Mouse (Mus musculus): ENCODE results near the gene Nhlh2.

The Nhlh2 gene

DNA sequence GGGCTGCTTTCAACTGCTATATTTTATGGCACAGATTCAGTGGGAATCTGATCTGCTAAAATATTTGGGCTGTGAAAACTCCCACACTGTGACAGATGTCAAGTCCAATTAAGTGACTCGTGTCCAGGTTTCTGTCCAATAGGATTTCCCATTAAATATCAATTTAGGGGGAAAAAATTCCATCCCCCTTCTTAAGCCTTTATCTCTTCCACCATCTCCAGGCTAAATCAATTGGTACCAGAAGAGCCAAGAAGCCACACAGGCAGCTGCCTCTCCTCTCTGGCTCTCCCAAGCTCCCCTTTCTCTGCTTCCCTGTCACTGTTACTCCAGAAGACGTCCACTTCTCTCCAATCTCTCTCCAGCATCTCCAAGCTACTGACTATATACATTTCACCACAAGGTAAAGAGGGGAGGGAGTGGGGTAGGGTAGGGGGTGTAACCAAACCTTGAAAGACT is at the start of gene Nhlh2:
Gene Nhlh2, plus strand, starts transcription at position 151 of the 456 bp plus-strand sequence.
- DNase-seq (ENCODE audit: low spot score in 2 of 2): no peak

DNA sequence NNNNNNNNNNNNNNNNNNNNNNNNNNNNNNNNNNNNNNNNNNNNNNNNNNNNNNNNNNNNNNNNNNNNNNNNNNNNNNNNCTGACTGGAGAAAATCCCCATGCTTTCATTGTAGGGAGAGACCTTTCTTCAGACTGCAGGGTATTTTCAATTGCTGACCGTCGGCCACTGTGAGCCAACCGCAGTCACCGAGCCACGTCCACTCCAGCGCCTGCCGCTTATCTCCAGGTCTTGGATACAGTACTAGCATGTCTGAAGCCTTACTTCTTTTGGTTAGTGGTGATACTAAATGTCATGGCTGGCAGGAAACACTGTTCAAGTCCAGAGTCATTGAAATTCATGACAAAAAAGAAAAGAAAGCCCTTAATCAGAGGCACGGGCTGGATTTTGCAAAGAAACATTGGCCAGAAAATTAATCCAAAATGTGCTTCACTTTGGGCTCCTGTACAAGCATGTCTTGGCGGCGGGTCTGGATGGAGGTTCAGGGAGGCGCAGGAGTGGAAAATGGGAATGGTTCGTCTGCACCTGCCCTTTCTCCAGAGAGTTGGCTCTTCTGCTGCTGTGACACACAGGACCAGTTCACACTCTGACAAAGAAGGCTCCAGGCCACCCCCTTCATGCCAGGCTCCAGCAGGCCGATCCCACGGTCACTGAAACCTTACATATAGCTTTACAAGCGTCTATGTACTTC is 48.6 kb upstream of the Nhlh2 start:
- no peak for DNase-seq (ENCODE audit: low spot score in 2 of 2)

DNA sequence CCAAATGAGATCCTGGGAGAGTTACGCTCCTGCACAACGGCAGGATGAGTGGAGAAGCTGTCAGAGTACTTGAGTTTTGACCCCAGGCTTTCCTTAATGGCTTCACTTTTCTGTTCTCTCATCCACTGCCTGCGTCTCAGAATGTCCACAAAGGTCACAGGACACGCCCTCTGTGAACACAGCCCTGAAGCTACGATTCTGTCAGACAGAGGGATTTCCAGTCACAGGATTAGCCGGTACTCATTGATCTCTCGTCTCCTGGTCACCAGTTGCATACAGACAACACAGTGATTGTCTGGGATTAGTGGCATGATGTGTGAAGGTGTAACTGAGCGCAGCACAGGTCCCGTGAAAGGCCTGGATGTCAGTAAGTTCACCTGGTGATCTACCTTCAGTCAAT is 46.4 kb upstream of the Nhlh2 start:
- no peak for DNase-seq (ENCODE audit: low spot score in 2 of 2)

DNA sequence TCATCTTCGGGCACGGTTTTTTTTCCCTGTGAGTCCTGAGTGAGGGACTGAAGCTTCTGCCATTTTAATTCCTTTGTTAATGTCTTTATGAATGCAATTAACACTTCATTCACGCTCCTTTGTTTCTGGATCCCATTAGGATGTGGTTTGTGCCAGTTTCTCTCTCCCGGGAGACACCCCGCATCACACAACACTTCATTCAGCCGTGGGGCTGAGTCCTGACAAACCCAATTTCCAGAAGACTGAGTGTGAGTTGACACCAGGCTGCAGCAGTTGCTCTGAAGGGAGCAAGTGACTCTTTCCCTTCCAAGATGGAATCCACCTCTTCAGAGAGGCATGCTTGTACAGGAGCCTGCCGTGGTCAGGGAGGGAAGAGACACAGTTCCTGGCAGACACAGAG is 45.5 kb upstream of the Nhlh2 start:
- no peak for DNase-seq (ENCODE audit: low spot score in 2 of 2)

DNA sequence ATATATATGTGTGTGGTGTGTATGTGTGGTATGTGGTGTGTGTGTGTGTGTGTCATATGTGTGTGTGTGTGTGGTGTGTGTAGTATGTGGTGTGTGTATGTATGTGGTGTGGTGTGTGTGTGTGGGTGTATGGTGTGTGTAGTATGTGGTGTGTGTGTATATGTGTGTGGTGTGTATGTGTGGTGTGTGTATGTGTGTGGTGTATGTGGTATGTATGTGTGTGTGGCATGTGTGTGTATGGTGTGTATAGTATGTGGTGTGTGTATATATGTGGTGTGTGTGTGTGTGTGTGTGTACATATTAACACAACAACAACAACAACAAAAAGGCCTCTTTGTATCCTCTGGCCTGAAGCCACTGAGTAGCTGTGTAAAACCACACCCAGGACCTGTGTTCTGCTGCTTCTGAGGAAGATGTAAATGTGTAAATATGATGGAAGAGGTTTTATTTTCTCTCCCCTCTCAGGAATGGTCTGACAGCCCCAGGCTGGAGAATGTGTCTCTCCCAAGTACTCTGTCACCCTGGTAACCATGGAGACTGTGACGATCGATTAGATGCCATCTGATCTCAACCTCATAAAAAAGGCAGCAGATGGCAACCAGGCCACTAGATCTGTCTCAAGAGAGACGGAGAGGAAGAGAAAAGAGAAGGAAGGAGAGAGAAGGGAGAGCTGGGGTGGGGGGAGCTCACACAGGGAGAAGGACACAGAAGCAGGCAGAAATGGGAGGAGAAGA is 42.9 kb upstream of the Nhlh2 start:
- DNase-seq (ENCODE audit: low spot score in 2 of 2): no peak

DNA sequence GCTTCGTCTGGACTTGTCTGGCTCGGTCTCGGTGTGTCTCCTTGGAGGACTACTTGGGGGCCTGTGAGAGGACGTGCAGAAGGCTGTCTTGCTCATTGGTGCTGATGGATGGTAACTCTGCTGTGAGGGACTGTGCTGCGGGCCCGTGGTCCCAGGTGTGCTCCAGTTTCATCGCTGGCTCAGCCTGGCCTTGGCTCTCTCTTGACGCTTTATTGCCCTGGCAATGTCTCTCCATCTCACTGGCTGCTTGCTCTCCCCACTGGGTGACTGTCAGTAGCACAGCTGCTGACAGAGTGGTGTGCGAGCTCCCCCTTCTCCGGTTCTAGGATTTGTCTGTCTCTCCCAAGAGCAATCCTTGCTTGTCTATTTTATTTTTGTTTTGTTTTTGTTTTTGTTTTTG is 34.5 kb upstream of the Nhlh2 start:
- DNase-seq (ENCODE audit: low spot score in 2 of 2): no peak

DNA sequence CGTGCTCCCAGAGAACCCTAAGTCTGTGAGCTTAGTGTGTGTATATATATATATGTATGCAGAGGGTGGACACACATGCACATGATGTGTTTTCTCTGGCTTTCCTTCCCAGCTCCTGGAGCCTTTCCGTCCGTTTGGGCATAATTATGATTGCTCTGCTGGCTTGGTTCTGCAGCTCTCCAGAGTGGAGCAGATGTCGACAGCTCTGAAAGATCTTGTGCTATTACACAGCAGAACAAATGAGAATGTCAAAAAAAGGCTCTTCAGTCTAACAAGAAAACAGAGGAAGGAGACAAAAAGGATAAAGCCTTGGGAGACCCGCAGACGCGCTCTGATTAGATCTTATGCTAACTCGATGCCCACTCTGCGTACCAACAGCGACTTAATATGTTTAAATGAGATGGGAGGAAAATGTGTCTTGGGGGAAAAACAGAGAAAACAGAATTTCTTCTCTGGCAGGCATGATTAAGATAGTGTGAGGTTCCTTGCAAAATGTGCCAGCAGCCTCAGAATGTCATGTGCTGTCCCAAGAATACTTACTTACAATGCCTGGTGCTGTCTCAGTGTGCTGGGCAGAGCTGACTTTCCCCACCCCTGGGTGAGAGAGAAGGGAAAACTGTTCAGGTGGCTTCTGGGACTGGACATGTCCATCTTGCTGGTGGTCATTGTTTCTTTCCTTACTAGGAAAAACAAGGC is 31.4 kb upstream of the Nhlh2 start:
- DNase-seq (ENCODE audit: low spot score in 2 of 2): no peak

DNA sequence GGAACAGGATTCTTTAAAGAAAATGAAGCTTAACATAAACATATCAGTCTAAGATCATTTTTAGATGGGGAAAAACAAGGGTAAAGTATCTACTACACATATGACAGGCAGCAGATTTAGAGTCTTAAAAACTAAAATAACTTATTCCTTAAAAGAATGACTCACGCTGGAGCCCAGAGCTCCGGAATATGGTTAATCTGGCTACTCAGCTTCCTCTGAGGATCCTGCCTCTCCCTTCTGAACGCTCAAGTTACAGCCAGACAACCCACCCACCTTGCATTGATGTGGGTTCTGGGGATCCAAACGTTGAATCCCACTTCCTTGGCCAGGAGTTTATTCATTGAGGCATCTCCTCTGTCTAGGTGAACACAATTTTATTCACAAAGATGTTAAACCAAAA is 26.0 kb upstream of the Nhlh2 start:
- no peak for DNase-seq (ENCODE audit: low spot score in 2 of 2)

DNA sequence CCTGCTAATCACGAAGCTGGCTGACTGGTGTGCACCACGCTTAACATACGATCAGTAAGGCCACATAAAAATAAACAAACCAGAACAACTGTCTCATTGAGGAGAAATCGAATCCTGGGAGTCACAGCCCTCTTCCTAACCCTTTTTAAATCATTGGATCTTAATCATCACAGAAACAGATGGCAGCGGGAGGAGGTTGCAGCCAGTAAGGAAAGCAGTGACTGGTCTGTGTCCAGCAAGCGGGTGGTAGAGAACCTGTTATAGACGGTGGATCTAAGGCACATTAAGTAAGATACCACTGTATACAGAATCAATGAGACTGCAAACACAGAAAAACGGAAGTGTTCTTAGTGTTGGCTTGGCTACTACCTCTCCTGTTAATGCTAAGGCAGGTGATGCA is 24.2 kb upstream of the Nhlh2 start:
- no peak for DNase-seq (ENCODE audit: low spot score in 2 of 2)

DNA sequence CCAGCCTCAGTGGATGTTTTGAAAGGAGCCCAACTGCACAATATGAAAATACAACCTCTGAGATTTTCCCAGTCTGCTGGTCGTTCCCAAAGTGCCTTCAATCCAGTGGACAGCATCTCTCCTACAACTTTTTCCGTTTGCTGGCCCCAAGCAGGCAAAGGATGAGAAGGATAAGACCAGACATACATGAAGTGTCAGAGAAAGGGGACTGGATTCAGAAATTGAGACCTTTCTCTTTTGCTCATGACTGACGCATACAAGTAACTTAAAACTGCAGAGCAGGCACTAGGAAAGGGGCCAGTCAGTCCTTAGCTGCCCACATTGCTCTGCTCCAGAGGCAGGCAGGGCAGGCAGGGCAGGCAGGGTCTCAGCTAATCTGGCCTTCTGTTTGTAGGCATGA is 19.7 kb upstream of the Nhlh2 start:
- DNase-seq (ENCODE audit: low spot score in 2 of 2): no peak

DNA sequence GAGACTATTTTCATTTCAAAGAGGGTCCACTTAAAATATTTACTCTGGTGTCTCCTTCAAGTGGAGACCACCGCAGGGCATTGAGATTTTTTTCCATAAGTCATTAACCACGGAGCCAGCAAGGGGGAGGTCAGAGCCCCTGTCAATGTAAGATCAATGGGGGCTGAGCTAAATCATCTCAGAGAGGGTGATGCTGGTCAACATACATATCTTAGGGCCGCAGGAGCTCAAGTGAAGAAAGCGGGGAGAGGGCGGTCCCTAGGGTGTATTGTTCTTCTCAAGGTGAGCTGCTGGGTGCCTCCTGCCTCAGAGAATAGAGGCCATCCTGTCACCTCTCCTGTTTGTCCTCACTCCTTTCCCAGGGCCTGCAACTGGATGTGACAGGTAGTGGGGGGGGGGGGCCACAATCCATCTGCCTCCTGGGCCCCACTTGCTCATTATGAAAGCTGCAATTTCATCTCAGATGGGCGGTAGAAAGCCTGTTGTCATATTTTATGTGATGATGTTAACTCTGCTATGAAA is 18.8 kb upstream of the Nhlh2 start:
- no peak for DNase-seq (ENCODE audit: low spot score in 2 of 2)

DNA sequence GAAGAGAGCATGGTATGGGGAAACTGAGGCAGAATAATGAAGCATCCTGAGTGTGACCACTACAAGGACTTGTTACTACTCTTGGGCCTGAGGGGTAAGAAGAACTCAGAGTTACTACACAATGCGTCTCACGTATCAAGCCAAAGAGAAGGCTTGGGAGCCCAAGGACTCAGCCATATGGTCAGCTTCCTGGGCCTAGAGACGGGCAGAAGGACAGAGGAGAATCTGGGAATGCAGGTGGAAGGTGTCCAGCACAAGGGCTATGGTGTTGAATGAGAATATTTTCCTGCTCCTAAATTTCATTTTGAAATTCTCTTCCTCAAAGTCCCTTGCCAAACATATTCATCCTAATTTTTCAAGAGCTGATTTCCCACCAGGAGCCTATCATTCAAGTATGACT is 12.0 kb upstream of the Nhlh2 start:
- no peak for DNase-seq (ENCODE audit: low spot score in 2 of 2)

DNA sequence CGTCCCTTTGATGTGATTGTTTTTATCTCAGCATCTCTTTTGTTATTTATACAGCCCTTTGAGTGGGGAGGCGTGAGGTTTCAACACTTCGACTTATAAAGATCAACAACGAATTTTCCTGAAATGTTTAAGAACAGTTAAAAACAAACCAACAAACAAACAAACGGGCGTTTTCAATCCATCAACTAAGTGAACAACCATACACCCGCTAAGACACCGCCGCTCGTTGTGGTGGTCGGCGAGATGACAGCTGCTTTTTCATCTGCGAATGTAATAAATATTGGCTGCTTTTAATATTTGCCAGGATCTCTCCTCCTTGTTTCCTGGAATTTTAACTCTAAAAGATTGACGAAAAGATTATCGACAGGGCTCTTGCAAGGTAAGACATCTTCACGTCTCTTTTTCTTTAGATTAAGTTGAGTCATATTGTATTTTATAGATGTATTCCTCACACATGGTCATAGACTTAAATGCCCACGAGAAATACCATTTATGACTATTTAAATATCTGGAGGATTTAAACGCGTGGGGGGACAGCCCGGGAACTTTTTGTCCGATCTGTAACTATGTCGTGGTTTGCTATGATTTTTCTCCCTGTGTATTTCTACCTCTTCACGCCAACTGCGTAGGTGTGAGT is 923 bp downstream of the Nhlh2 start:
- DNase-seq (ENCODE audit: low spot score in 2 of 2): no peak

DNA sequence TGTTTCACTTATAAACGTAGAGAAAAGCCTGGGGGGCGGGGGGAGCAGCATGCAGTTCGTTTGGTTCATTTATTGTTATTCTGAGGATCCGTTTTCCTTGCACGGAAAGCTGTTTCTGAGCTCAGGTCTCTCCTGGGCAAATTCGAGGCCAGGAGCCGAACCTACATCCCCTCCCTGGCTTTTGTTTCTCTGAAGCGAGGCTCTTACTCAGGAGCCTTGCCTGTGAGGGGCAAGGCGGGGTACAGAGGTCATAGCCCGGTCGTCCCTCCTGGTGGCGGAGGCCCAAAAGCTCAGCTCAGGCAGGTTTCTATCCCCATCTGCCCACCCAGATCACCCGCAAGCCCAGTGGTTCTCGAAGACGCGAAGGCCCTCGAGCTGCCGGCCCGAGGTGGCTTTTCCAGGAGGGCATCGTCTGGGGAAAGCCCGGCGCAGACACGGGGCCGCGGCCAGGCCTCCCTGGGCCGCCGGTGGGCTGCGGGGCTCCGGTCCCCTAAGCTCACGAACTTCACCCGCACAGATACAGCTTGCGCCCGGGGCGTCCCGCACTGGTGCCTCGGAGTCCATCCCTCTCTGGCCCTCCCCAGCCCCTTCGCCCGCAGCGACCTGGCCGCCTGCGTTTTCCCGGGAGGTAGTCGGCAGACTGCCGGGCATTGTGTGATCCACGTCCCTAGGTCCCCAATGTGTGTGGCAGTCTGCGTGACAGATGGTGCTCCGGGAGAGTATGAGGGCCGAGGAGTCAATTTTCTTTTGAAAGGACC is 1.6 kb downstream of the Nhlh2 start:
- no peak for DNase-seq (ENCODE audit: low spot score in 2 of 2)

DNA sequence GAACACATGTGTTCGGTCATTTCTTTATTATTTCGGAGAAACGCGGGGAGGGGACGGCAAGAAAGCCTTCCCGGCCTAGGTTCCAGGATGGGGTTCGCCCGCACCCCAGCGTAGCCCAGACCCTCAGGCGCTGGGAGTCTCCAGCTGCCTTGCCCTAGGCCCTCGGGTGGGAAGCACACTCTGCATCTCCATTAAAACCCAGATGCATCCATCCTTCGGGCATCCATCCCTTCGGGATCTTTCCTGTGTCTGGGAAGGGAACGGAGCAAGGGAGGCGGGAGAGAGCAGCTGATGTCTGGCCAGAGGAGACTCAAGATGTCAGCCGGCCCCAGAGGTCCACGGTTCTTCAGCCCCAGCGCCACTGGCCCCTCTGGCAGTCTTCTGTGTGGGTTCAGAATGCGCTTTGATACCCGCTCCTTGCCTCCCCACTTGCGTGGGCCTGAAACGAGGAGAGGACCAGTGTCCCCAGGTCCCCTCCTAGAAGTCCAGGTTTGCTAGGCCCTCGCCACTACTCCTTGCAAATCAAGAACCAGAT is 2.3 kb downstream of the Nhlh2 start:
- DNase-seq (ENCODE audit: low spot score in 2 of 2): no peak

DNA sequence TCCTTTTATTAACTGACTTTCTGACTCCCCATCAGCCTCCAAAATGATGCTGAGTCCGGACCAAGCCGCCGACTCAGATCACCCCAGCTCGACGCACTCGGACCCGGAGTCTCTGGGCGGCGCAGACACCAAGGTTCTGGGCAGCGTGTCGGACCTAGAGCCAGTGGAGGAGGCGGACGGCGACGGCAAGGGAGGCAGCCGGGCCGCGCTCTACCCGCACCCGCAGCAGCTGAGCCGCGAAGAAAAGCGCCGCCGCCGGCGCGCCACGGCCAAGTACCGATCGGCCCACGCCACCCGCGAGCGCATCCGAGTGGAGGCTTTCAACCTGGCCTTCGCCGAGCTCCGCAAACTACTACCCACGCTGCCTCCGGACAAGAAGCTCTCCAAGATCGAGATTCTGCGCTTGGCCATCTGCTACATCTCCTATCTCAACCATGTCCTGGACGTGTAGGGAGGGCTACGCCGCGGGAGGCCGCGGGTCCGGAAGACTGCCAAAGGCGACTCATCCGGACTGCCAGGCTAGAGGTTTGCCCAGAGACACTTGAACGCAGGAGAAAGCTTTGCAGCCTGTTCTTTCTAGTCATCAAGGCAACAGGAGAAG is 2.8 kb downstream of the Nhlh2 start:
- no peak for DNase-seq (ENCODE audit: low spot score in 2 of 2)

DNA sequence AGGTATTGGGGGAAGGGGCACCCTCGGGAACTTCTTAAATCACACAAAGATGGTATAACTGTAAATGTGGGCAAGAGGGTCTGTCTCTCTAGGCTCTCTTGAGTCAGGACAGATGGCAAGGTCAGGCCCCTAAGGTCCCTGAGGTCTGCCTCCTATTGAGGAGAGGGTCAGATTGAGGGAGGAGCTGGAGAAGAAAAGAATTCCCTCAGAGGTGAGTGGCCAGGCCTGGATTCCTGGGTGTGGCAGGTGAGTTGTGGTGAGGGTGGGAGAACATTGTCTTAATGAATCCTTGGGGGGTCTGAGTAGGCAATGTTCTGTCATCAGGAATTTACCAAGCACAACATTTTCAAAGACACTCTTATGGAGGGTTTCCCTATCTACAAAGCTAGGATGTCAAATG is 10.7 kb downstream of the Nhlh2 start:
- no peak for DNase-seq (ENCODE audit: low spot score in 2 of 2)

DNA sequence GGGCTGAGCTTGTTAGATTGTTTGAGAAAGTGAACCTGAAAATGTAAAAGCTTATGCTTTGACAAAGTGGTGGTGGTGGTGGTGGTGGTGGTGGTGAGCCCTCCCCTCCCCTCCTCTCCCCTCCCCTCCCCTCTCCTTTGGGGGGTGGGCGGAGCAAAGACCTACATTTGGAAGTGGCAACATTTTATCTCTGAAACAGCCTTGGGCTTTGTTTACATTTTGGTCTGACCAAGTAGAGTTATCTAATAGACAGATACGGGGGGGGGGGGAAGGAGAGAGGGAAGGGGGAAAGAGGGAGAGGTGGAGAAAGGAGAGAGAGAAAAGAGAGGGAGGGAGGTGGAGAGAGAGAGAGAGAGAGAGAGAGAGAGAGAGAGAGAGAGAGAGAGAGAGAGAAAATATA is 12.8 kb downstream of the Nhlh2 start:
- DNase-seq (ENCODE audit: low spot score in 2 of 2): no peak

DNA sequence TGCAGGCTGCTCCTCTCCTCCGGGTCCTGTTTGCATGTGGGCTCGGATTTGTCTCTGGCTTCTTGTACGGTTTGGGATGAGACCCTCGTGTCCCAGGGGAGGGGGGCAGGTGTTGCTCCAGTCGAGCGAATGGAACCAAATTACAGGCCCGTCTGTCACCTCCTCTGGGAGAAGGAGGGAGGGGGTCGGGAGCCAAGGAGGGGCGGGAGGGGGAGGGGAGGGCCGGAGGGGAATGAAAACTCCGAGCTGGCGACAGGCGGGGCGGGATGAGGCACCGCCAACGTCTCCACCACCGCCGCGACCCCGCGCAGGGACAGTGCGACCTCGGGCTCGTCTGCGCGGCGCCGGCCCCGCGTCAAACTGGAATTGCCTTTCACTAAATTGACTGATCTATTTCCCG is 13.5 kb downstream of the Nhlh2 start:
- DNase-seq (ENCODE audit: low spot score in 2 of 2): no peak

DNA sequence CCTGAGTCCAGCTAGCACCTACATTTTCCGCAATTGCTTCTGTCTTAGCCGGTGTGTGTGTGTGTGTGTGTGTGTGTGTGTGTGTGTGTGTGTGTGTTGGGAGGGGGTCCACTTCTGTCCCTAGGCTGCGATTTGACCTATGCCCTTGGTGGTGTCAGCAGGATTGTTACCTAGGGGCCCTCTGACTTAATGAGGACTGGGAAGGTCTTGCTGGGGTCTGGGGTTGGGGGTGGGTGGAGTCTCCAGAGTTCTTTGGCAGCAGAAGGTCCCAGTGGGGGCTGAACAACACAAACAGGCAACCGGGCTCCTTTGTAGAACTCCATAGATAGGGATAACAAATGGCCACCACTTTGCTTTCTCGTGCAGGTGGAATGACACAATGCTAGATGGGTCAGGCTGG is 14.0 kb downstream of the Nhlh2 start:
- DNase-seq (ENCODE audit: low spot score in 2 of 2): no peak

DNA sequence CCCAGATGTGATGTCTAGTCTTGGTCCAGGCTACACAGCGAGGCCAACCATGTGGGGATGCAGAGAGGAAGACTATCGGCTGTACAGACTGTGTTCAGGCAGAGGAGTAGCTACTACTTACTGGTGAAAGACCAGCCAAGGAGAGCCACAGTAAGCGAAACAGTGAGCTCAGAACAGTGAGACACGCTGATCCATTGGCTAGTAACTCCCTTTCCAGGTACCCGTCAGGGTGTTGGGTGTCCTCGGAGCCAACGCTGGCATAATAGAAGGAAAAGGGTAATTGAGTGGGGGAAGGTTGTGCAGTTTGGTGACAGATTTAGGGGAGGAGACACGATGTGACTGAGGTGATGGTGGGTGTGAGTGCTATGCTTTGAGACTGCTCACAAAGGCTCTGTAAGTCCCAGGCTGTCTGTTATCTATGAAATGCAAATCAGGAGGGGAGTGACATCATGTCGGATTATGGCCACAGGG is 15.1 kb downstream of the Nhlh2 start:
- no peak for DNase-seq (ENCODE audit: low spot score in 2 of 2)

Measured in thymus, postnatal 10 days (tissue).